Mouse (Mus musculus) heart, adult 2 months (tissue): ENCODE data around the gene Nsmce1. TPM values are rescaled to one million over a fixed set of nuclear protein-coding genes. Genes with fewer than 3 reads are reported as not detected.

Experiments
- DNase-seq, 2 experiments: peaks; one replicate each; pipeline ENCODE4 v3.0.0; 2021
- H3K27ac ChIP-seq: fragments of 200-600 bp; 2 replicates; pipeline ENCODE4 v1.8.1; 2022
- H3K27me3 ChIP-seq: fragments of 200-500 bp; 2 replicates; pipeline ENCODE4 v1.6.1; 2012; ENCODE audit warnings: mild to moderate bottlenecking, low read length, inconsistent platforms, mixed read lengths; ENCODE audit not compliant: control insufficient read depth, insufficient read depth
- H3K36me3 ChIP-seq: fragments of 200-500 bp; 2 replicates; pipeline ENCODE4 v1.6.1; 2012; ENCODE audit warnings: low read length, inconsistent platforms; ENCODE audit not compliant: control insufficient read depth, insufficient read depth
- H3K4me1 ChIP-seq: fragments of 200-500 bp; 2 replicates; pipeline ENCODE4 v1.6.1; 2011; ENCODE audit warnings: low read length; ENCODE audit not compliant: control insufficient read depth, insufficient read depth
- H3K4me3 ChIP-seq: fragments of 200-600 bp; 2 replicates; pipeline ENCODE4 v1.8.1; 2022
- H3K79me2 ChIP-seq: fragments of 200-500 bp; replicated peaks from 2 replicates; pipeline ENCODE4 v1.6.1; 2012; ENCODE audit warnings: mild to moderate bottlenecking, inconsistent platforms, low read length, moderate library complexity, mixed read lengths; ENCODE audit not compliant: control insufficient read depth, insufficient read depth
- H3K9ac ChIP-seq: fragments of 200-500 bp; 2 replicates; pipeline ENCODE4 v1.6.1; 2012; ENCODE audit warnings: low read depth, mild to moderate bottlenecking, control low read depth, inconsistent platforms, low read length, mixed read lengths
- CTCF ChIP-seq: fragments of 200-600 bp; IDR thresholded peaks from 2 replicates; pipeline ENCODE4 v1.8.1; 2022; ENCODE audit warnings: antibody characterized with exemption, mild to moderate bottlenecking, moderate library complexity
- EP300 ChIP-seq: fragments of 200-500 bp; IDR thresholded peaks from 2 replicates; pipeline ENCODE4 v1.6.1; 2011; ENCODE audit warnings: low read depth, low read length, control low read depth; ENCODE audit not compliant: insufficient read depth
- POLR2A ChIP-seq: fragments of 200-500 bp; IDR thresholded peaks from 2 replicates; pipeline ENCODE4 v1.6.1; 2011; ENCODE audit warnings: mild to moderate bottlenecking, low read depth, low read length, control low read depth; ENCODE audit not compliant: insufficient read depth
- WGBS: fragments of 180-500 bp; shearing (Covaris S2); methylation state at CpG from one replicate; pipeline ENCODE4 v1.1.7; 2018; 5-methylcytosine and 5-hydroxymethylcytosine counted together
- intact Hi-C: fragments of 180-260 bp; cut with DNase I; formaldehyde crosslinking; loops from one replicate; pipeline ENCODE4 v1.15.1; 2025
- long read RNA-seq: library from polyadenylated mRNA; stranded (forward); transcript quantifications from one replicate; pipeline ENCODE4 v2.0.0, GENCODE M21; 2021
- polyA plus RNA-seq: library from polyadenylated mRNA; depleted of rRNA; stranded (reverse); fragments of >200 nt; gene quantifications from 2 replicates; pipeline ENCODE4 v1.2.3, GENCODE M21; 2012; rRNA removed
- total RNA-seq, 2 experiments: library from RNA; stranded (reverse); gene quantifications; 2 replicates each; pipeline ENCODE4 v1.2.3; 2021

The Nsmce1 gene
- total RNA-seq (10 to 100 TPM; 25.6 to 33.1 TPM), polyA plus RNA-seq (41.9 and 66.5 TPM in 2 replicates)
- long read RNA-seq, transcript Nsmce1-201 (8 exons, 1,120 nt) = major isoform, 20 of 33 reads
- long read RNA-seq, partial matches to known transcripts = 7 of 33 reads
- long read RNA-seq, other reads (novel, unspliced or antisense) = 6 of 33 reads

DNA sequence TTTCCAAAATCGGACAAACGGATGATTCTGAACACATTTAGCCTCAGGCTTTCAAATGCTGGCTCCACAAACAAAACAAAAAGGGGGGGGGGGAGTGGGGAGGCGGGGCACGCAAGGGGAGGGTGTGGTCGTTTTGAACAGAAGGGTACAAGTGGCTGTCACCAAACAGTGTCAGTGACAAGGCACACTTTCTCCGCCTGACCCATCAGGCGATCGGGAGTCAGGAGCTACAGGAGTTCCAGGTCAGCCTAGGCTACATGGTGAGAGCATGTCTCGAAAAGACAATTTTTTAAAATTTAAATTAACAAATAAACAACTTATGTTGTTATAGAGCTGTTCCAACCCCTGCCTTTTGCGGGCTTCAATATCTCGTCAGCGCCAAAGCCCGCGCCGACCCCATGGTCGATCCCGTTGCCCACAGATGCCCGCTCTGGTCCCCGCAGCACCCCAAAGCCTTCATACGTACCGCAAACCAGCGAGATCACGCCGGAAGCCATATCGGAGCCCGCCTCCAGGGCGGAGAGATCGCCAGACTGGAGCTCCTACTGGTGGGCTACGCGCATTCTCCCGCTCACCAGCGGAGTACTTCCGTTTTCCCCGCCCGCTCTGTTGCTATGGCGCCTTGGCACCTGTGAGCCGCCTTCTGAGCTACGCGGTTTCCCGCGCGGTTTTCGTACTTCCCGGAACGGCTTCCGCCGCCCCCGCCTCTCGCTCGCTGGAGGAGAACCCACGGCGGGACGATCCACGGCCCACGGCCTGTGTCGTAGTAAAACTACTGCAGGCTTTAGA lies at the start of gene Nsmce1:
Gene Nsmce1 (minus strand): TSS at position 650 of the 789 bp plus-strand sequence.
- peak; percentile 70; the same call in 1 of the 2 replicates for TF ChIP-seq POLR2A
- TF ChIP-seq CTCF = peak; percentile 71
- TF ChIP-seq EP300 = peak; percentile 45; the same call in 1 of the 2 replicates
- peak; percentile 93 to 98 for DNase-seq
- H3K4me1 ChIP-seq = peaks cover 8% of the 10 kb centered on the region
- intact Hi-C loops = loop anchor here (1.0 kb wide), 1 partner anchor 19 kb away; no protein-coding TSS in a partner anchor
- no peaks in the 10 kb centered on the region for H3K27me3 ChIP-seq
- under 1% methylated on average over 56 of the region's 56 CpGs for WGBS
- H3K36me3 ChIP-seq = no peaks in the 10 kb centered on the region; the same call in 1 of the 2 replicates
- H3K4me3 ChIP-seq = peak within 1 kb of the TSS; percentile 81
- H3K9ac ChIP-seq = peak within 1 kb of the TSS; percentile 68
- peak within 1 kb of the TSS; percentile 97 for H3K27ac ChIP-seq
- no peaks in the 10 kb centered on the region for H3K79me2 ChIP-seq

DNA sequence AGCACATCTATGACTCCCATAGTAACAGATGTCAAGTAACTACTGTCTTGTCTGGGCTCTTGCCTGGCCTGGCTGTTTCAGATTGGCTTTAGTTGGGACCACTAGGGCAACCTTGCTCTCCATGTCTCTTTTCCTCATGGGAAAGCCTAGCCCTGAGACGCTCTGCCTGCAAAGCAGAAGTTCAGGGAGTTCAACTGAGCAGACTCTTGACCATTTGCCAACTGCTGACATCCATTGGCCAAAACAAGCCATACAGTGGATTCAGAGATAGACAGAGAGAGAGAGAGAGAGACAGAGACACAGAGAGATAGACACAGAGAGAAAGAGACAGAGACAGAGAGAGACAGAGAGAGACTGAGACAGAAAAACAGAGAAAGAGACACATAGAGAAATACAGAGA lies 49.6 kb upstream of the Nsmce1 start:
- Histone ChIP-seq H3K79me2 (no peaks in the 10 kb centered on the region), H3K27ac (no peak overlapping the region), H3K27me3 (no peaks in the 10 kb centered on the region), H3K9ac (no peak overlapping the region), H3K4me1 (no peaks in the 10 kb centered on the region; the same call in 1 of the 2 replicates), H3K36me3 (no peaks in the 10 kb centered on the region), H3K4me3 (no peak overlapping the region)
- no peak for DNase-seq
- TF ChIP-seq POLR2A = no peak
- TF ChIP-seq CTCF = no peak
- TF ChIP-seq EP300 = no peak
- WGBS = 66% methylated on average over 1 of the region's 1 CpGs
- intact Hi-C loops = loop anchor here (2.0 kb wide), 1 partner anchor 14 kb away; no protein-coding TSS in a partner anchor

DNA sequence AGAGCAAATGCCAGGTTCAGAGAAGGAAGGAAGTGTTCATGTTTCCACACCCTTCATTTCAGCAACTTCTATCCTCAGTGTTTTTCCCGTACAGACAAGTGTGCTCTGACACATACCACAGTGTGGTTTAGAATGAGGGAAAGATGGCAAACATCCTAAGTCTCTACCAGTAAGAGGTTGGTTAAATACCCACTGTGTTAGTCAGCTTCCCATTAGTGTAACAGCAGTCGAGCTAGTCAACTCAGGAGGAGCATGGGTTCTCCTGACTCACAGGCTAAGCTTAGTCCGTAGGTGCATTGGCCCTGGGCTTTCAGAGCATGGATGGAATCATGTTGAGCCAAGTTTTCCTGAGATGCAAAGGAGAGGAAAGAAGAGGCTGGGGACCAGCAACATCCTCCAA lies 48.0 kb upstream of the Nsmce1 start:
- intact Hi-C loops = no loop called here
- TF ChIP-seq EP300 = no peak
- TF ChIP-seq CTCF = no peak
- TF ChIP-seq POLR2A = no peak
- WGBS = 84% methylated on average over 3 of the region's 3 CpGs

DNA sequence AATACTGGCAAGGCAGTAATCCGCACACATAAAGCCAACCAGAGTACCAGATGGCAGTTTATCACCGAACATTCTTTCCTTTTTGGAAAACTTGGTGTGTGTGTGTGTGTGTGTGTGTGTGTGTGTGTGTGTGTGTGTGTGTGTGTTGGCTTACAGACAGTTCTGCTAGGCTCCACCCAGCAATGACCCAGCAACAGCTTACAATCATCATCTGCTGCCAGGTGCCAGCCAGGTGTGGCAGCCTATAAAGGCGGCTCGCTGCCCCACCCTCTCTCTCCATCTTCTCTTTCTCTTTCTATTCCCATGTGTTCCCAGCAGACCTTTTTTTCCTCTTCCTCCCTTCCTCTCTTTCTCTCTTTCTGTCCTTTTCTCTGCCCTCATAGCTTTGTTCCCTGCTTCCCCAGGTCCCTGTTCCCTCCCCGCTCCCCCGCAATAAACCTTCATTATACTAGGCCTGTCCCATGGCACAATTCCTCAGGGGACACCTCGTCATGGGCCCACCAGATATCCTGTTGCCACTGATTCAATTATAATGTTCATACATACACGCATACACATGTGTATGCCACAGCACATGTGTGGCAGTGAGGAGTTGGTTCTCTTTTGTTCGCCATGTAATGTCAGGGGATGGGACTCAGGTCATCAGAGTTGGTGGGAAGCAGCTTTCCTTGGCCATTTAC lies 36.6 kb upstream of the Nsmce1 start:
- no peak overlapping the region for H3K9ac ChIP-seq
- H3K4me3 ChIP-seq = no peak overlapping the region
- 81% methylated on average over 9 of the region's 9 CpGs for WGBS
- H3K4me1 ChIP-seq = no peaks in the 10 kb centered on the region
- no peak overlapping the region for H3K27ac ChIP-seq
- H3K36me3 ChIP-seq = no peaks in the 10 kb centered on the region
- DNase-seq = no peak
- intact Hi-C loops = loop anchor here (2.0 kb wide), 1 partner anchor 13 kb away; no protein-coding TSS in a partner anchor
- no peak for TF ChIP-seq EP300
- TF ChIP-seq POLR2A = no peak
- TF ChIP-seq CTCF = no peak
- no peaks in the 10 kb centered on the region for H3K79me2 ChIP-seq
- no peaks in the 10 kb centered on the region for H3K27me3 ChIP-seq

More for the DNA sequence above, 48.0 kb upstream of the Nsmce1 start:
- no peaks in the 10 kb centered on the region for H3K36me3 ChIP-seq
- no peak overlapping the region for H3K27ac ChIP-seq
- H3K79me2 ChIP-seq = no peaks in the 10 kb centered on the region
- no peaks in the 10 kb centered on the region for H3K27me3 ChIP-seq
- no peaks in the 10 kb centered on the region; the same call in 1 of the 2 replicates for H3K4me1 ChIP-seq
- H3K9ac ChIP-seq = no peak overlapping the region
- DNase-seq = no peak
- H3K4me3 ChIP-seq = no peak overlapping the region

DNA sequence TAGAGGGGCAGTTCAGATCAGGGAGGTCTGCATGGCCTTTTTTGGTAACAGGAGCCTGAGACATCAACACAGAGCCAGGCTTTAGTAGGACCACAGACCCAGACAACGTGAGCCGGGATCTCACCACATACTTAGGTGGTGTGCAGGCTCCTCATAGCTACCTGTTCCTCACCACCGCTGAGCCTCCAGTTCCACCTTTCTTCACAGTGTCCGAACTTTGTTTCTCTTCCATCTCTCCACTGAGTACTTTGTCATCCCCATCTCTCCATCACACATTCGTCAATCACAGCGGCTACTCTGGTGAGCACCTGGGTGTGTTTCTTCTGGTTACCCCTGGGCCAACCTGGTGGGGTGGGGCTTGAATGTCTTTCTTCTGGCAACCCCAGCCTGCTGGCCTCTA lies 35.8 kb upstream of the Nsmce1 start:
- DNase-seq = no peak
- H3K27me3 ChIP-seq = no peaks in the 10 kb centered on the region
- H3K9ac ChIP-seq = no peak overlapping the region
- H3K4me3 ChIP-seq = no peak overlapping the region
- TF ChIP-seq POLR2A (no peak), EP300 (no peak), CTCF (no peak)
- H3K79me2 ChIP-seq = no peaks in the 10 kb centered on the region
- H3K27ac ChIP-seq = no peak overlapping the region
- intact Hi-C loops = loop anchor here (2.0 kb wide), 1 partner anchor 14 kb away; no protein-coding TSS in a partner anchor
- H3K4me1 ChIP-seq = no peaks in the 10 kb centered on the region
- no peaks in the 10 kb centered on the region for H3K36me3 ChIP-seq
- 90% methylated on average over 6 of the region's 6 CpGs for WGBS

DNA sequence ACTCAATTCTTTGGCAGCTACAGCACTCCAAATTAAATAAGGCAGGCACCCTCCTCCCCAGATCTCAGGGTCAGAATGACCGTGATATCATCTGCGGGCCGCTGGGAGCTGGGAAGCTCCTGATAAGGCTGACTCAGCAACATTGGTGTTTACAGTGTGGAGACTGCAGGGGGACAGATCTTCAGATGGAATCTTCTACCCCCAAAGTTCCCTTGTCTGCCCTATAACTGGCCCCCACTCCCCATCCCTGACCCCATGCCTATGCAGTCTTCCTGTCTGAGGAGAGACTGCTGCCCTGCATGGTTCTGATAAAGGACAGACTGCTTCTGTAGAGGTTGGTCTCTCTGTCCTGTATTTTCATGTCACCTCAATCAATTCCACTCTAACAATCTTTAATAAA lies 31.7 kb upstream of the Nsmce1 start:
- intact Hi-C loops = no loop called here
- H3K4me3 ChIP-seq = no peak overlapping the region
- DNase-seq = no peak
- H3K9ac ChIP-seq = no peak overlapping the region
- no peaks in the 10 kb centered on the region for H3K36me3 ChIP-seq
- WGBS = 42% methylated on average over 3 of the region's 3 CpGs
- no peaks in the 10 kb centered on the region for H3K27me3 ChIP-seq
- H3K79me2 ChIP-seq = no peaks in the 10 kb centered on the region
- no peak overlapping the region for H3K27ac ChIP-seq
- TF ChIP-seq POLR2A = no peak
- TF ChIP-seq CTCF = no peak
- TF ChIP-seq EP300 = no peak
- no peaks in the 10 kb centered on the region for H3K4me1 ChIP-seq
